ENCODE assay signal across 8 mouse cellular contexts in genomic region chr19:3935896-3936850, GRCm38 (mm10). TPM values are rescaled to one million over a fixed set of nuclear protein-coding genes. Genes with fewer than 3 reads are reported as not detected.
DNase-seq lines count a peak whose midpoint lies in the region; ATAC-seq and TF ChIP-seq lines count a peak whose summit lies in the region.

No protein-coding gene starts in this region.

- H3K4me3 ChIP-seq in kidney, adult 2 months (ENCODE audit: insufficient read depth, low read depth, low read length): peak overlapping the region; percentile 63
- H3K4me3 ChIP-seq in lung, embryonic 16.5 days (ENCODE audit: low read length): peak overlapping the region; percentile 50
- peak overlapping the region; percentile 42 for H3K4me3 ChIP-seq in neural tube, embryonic 15.5 days (replicated peaks)

- no peak for TF ChIP-seq CTCF in kidney, adult 2 months (conservative IDR thresholded peaks at IDR 0.05; ENCODE audit: insufficient read depth, insufficient read length, low read depth, low read length)

- ATAC-seq in lung, embryonic 16.5 days (ENCODE audit: low read depth): peak; percentile 35
- peak; percentile 11; the same call in 1 of the 2 replicates for ATAC-seq in neural tube, embryonic 15.5 days (ENCODE audit: low FRiP score)

- peak overlapping the region; percentile 40 for H3K27ac ChIP-seq in kidney, adult 2 months (ENCODE audit: insufficient read depth, low read depth, low read length)
- H3K27ac ChIP-seq in lung, embryonic 16.5 days (ENCODE audit: low read length): no peak overlapping the region
- no peak overlapping the region for H3K27ac ChIP-seq in neural tube, embryonic 15.5 days (replicated peaks)

- no peaks in the 10 kb centered on the region for H3K27me3 ChIP-seq in kidney, adult 2 months (replicated peaks; ENCODE audit: control insufficient read depth, insufficient read depth, low read length)
- H3K27me3 ChIP-seq in lung, embryonic 16.5 days (ENCODE audit: control insufficient read depth, insufficient read depth, low read depth, low read length): no peaks in the 10 kb centered on the region
- H3K27me3 ChIP-seq in neural tube, embryonic 15.5 days (replicated peaks): peaks cover 14% of the 10 kb centered on the region

- 11% methylated on average over 22 of the region's 22 CpGs for WGBS in kidney, adult 2 months
- 7% methylated on average over 22 of the region's 22 CpGs for WGBS in lung, embryonic 16.5 days
- 10% methylated on average over 22 of the region's 22 CpGs for WGBS in neural tube, embryonic 15.5 days

- no peak for TF ChIP-seq POLR2A in kidney, adult 2 months (IDR thresholded peaks at IDR 0.05; ENCODE audit: low read depth, low read length)

- H3K9me3 ChIP-seq in lung, embryonic 16.5 days (ENCODE audit: control insufficient read depth, low read length): no peaks in the 10 kb centered on the region
- H3K9me3 ChIP-seq in neural tube, embryonic 15.5 days (replicated peaks): no peaks in the 10 kb centered on the region

- peaks cover 3% of the 10 kb centered on the region; the same call in 1 of the 2 replicates for H3K4me1 ChIP-seq in kidney, adult 2 months (ENCODE audit: control insufficient read depth, insufficient read depth, low read length)
- peaks cover 8% of the 10 kb centered on the region for H3K4me1 ChIP-seq in lung, embryonic 16.5 days (replicated peaks; ENCODE audit: control insufficient read depth, insufficient read depth, low read length)
- peaks cover 16% of the 10 kb centered on the region for H3K4me1 ChIP-seq in neural tube, embryonic 15.5 days

- peak overlapping the region; percentile 84 for H3K4me2 ChIP-seq in lung, embryonic 16.5 days (ENCODE audit: low read depth, low read length)
- peak overlapping the region; percentile 76 for H3K4me2 ChIP-seq in neural tube, embryonic 15.5 days

- peak; percentile 68 for DNase-seq in urinary bladder, postnatal 14 days (ENCODE audit: low spot score)
- no peak for DNase-seq in urinary bladder, adult 2 months (ENCODE audit: low spot score)
- peak; percentile 65 for DNase-seq in embryo, embryonic 10 days (ENCODE audit: low spot score)
- DNase-seq in heart, adult 9 months (ENCODE audit: low spot score in 2 of 2): peak; percentile 77 to 84
- DNase-seq in kidney, adult 2 months: peak; percentile 80
- no peak for DNase-seq in c-Kit-positive CD71-positive TER-119-positive erythroid progenitor cells, embryonic 14.5 days (ENCODE audit: low spot score)

- no peaks in the 10 kb centered on the region for H3K36me3 ChIP-seq in kidney, adult 2 months (ENCODE audit: control insufficient read depth, insufficient read depth, low read length)
- no peaks in the 10 kb centered on the region for H3K36me3 ChIP-seq in lung, embryonic 16.5 days (ENCODE audit: control insufficient read depth, insufficient read depth, low read length)
- H3K36me3 ChIP-seq in neural tube, embryonic 15.5 days: no peaks in the 10 kb centered on the region

- peak overlapping the region; percentile 67 for H3K9ac ChIP-seq in lung, embryonic 16.5 days (ENCODE audit: low read length)
- H3K9ac ChIP-seq in neural tube, embryonic 15.5 days (replicated peaks): peak overlapping the region; percentile 53

RNA-seq across cellular contexts. Expression of gene Unc93b1, which starts 1.2 kb away (rescaled TPM):
- 85.1 and 99.6 TPM in 2 replicates for polyA plus RNA-seq in urinary bladder, adult 2 months (2012; rRNA removed)
- polyA plus RNA-seq in kidney, adult 2 months (2012; rRNA removed): 52.3 and 55.7 TPM in 2 replicates
- polyA plus RNA-seq in lung, embryonic 16.5 days (2015; fragmentation: Nextera tagmentation; extraction: Ambion mirVana): 21.7 and 21.9 TPM in 2 replicates
- polyA plus RNA-seq in neural tube, embryonic 15.5 days (2015; fragmentation: Nextera tagmentation; extraction: Ambion mirVana): 15.0 and 20.6 TPM in 2 replicates

RNA-seq across cellular contexts. Expression of gene Aldh3b1, which starts 6.6 kb away (rescaled TPM):
- 6.8 TPM in 2 replicates for polyA plus RNA-seq in urinary bladder, adult 2 months (2012; rRNA removed)
- polyA plus RNA-seq in kidney, adult 2 months (2012; rRNA removed): 17.4 and 19.4 TPM in 2 replicates
- 5.4 and 5.9 TPM in 2 replicates for polyA plus RNA-seq in lung, embryonic 16.5 days (2015; fragmentation: Nextera tagmentation; extraction: Ambion mirVana)
- polyA plus RNA-seq in neural tube, embryonic 15.5 days (2015; fragmentation: Nextera tagmentation; extraction: Ambion mirVana): 2.5 and 3.8 TPM in 2 replicates

RNA-seq across cellular contexts. Expression of gene Aldh3b3, which starts 22.3 kb away (rescaled TPM):
- 0.73 and 0.78 TPM in 2 replicates for polyA plus RNA-seq in urinary bladder, adult 2 months (2012; rRNA removed)
- polyA plus RNA-seq in kidney, adult 2 months (2012; rRNA removed): 4.7 and 9.2 TPM in 2 replicates
- 0.18 and 0.24 TPM in 2 replicates for polyA plus RNA-seq in lung, embryonic 16.5 days (2015; fragmentation: Nextera tagmentation; extraction: Ambion mirVana)
- polyA plus RNA-seq in neural tube, embryonic 15.5 days (2015; fragmentation: Nextera tagmentation; extraction: Ambion mirVana): not detected in 2 replicates

RNA-seq across cellular contexts. Expression of gene Ndufs8, which starts 23.6 kb away (rescaled TPM):
- polyA plus RNA-seq in urinary bladder, adult 2 months (2012; rRNA removed): 223 and 242 TPM in 2 replicates
- polyA plus RNA-seq in kidney, adult 2 months (2012; rRNA removed): 678 and 742 TPM in 2 replicates
- 285 and 290 TPM in 2 replicates for polyA plus RNA-seq in lung, embryonic 16.5 days (2015; fragmentation: Nextera tagmentation; extraction: Ambion mirVana)
- polyA plus RNA-seq in neural tube, embryonic 15.5 days (2015; fragmentation: Nextera tagmentation; extraction: Ambion mirVana): 308 and 330 TPM in 2 replicates

RNA-seq across cellular contexts. Expression of gene Tcirg1, which starts 29.2 kb away (rescaled TPM):
- polyA plus RNA-seq in urinary bladder, adult 2 months (2012; rRNA removed): 88.3 and 112 TPM in 2 replicates
- polyA plus RNA-seq in kidney, adult 2 months (2012; rRNA removed): 69.2 and 71.2 TPM in 2 replicates
- polyA plus RNA-seq in lung, embryonic 16.5 days (2015; fragmentation: Nextera tagmentation; extraction: Ambion mirVana): 56.8 and 60.5 TPM in 2 replicates
- polyA plus RNA-seq in neural tube, embryonic 15.5 days (2015; fragmentation: Nextera tagmentation; extraction: Ambion mirVana): 20.3 and 29.0 TPM in 2 replicates

Comparison
In these comparisons a context has a peak if more than half of its experiments do, and no peak if none do; other contexts are left out.
1. DNase-seq: peak in urinary bladder, postnatal 14 days (single experiment), embryo, embryonic 10 days (single experiment), heart, adult 9 months (2 of 2) and kidney, adult 2 months (single experiment); none in urinary bladder, adult 2 months (single experiment) and c-Kit-positive CD71-positive TER-119-positive erythroid progenitor cells, embryonic 14.5 days (single experiment).
2. Peak in every context shown above with its lines, with median percentiles within 50 percentile points of each other: H3K4me3 ChIP-seq.